Mouse (Mus musculus) T-helper 1 cell (primary cell): ENCODE data around the gene C2cd3.

ENCODE experiments used
- in situ Hi-C: fragments of 300-600 bp; cut with MboI, MseI; formaldehyde crosslinking; loops from one replicate; pipeline ENCODE4 v1.15.1; 2025; ENCODE audit warnings: high pct_unique_total_duplicates

C2cd3 gene

DNA sequence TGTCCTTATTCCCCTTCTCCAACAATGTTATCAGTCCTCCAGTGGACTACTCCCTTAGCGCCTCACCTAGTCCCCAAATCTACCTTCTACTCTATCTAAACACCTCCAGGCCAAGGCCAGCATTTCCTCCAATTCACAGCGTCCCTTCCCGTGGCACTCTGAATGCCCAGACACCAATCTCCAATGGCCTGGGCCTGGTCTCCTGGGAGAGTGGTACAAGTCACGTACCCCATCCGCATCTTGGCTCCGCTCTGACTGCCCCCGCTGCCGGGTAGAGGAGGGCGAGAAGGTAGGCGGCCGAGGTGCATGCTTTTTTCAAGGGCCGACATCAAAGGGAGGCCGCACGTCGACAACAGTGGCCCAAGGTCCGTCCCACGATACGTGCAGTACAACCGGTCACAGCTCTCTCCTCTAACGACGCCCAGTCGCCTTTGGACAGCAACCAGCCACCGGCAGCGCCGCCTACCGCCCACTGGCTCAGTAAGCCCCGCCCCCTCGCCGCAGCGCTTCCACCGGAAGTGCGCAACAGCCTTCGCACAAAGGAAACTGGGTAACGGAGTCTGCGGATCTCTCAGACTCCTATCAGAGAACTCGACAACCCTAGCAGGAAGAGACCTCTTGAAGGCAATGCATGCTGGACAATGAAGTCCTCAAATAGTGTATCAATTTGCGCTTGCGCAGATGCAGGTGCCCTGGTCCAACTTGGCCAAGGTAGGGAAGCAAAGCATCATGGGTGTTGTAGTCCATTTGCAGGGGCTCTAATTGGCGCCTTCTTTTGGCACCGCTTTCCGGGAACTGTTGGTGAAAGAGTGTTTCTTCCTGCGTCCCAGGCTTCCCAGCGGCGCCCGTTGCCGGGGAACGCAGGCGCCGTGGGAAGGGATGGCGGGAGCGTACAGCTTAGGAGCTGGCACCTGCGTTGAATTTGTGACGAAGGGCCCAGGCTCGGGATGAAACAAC lies at the start of gene C2cd3, which contains the start of gene Ppme1:
Gene C2cd3, plus strand, starts transcription at position 739 of the 957 bp plus-strand sequence.
Gene Ppme1, minus strand, starts transcription at position 813 of the 957 bp plus-strand sequence.
- in situ Hi-C loops: loop anchor here (10.0 kb wide), 1 partner anchor 1227 kb away; the partner anchor contains the start of gene Uvrag

DNA sequence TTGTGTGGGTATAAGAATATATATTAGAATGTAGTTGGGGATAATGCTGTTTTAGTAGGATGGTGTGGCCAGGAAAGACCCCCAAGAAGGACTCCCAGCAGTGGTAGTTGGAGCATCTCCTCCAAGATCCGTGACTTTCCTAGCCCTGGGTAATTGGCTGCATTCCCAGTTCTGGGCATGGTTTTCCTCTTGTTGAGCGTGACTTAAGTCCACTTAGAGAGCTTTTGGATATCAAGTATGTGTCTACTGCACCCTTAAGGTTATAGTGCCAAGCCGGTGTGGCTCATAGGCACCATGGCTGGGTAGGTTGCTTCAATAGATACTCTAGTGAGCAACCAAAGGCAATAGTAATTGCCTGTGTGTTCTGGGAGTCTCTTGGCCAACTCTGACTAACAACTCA lies 48.3 kb upstream of the C2cd3 start:
- in situ Hi-C loops: no loop called here

DNA sequence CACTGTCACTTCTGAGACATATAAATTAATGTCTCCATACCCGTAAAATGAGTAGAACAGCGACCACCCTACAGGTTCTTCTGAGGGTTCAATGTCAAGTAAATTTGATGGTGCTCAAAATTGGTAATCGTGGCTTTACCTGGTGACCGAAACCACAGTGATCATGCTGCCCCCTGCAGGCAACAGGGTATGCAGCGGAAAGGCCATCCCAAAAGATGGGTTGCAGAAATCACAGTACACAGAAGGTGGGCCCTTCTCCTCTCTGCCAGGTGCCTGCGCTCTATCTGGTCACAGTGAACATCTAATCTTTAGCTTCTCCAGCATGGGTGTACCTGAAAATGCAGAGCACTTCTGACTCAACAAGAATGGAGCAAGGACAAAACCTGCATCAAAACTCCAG lies 46.6 kb upstream of the C2cd3 start:
- in situ Hi-C loops: no loop called here

DNA sequence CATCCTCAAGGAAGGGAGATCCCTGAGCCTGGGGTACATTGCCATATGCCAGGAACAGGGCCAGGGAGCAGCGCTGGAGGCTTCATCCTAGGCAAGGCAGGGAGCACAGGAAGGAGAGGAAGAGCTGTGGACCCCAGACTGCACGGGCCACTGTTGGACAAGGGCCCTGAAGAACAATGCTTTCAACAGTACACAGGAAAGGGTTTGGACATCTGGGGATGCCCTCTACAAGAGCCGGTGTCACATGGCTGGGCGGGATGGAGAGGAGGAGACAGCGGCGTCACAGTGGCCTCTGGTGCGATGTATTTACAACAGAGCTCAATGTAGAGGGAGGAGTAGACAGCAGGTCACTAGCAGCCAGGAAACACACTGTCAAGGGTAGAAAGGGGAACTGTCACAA lies 44.5 kb upstream of the C2cd3 start:
- in situ Hi-C loops: no loop called here

DNA sequence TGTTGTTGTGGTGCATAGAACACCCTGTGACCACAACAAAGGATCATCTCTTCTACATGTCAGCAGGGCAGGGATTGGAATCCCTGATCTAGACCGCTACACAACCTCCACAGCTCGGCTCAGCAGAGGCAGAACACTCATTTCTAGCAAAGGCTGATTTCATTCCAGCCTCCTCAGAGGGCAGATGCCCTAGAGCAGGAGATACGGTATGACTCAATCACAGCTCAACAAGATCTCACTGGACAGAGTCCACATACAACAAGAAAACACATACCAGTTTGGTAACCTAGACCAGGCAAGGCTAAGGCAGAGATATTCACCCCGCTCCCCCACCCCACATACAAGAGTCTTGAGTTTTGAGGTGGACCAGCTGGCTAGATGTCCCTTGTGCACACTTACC lies 43.4 kb upstream of the C2cd3 start:
- in situ Hi-C loops: no loop called here

DNA sequence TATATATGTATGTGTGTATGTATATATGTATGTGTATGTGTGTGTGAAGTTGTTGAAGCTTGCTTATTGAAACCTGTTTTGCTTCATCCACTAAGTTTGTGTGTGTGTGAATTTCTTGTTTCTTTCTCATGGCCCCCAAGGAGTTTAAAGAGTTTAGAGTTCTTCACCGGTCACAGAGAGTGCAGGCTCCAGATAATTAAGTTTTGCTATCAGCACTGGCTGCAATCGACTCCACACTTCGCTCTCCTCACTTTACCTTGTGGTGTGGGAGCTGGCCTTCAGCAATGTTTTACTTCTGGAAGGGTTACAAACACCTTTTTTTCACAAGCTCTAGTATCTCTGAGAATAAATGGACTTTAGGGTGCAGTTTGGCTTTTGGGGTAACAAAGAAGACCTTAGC lies 40.8 kb upstream of the C2cd3 start:
- in situ Hi-C loops: no loop called here

DNA sequence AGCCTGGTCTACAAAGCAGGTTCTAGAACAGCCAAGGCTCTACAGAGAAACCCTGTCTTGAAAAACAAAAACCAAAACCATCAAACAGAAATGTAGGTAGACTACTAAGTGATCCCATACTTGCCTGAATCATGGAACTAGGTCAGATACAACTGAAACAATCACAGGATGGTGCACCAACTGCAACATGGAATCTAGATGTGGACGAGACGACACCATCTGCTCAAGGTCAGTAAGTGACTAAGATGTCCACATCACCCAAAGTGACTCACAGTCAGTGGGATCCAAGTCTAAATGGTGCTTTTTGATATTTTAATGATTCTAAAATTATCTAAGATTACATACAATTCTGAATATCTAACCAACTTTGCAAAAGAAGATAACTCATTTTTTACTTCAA lies 36.1 kb upstream of the C2cd3 start:
- in situ Hi-C loops: no loop called here

DNA sequence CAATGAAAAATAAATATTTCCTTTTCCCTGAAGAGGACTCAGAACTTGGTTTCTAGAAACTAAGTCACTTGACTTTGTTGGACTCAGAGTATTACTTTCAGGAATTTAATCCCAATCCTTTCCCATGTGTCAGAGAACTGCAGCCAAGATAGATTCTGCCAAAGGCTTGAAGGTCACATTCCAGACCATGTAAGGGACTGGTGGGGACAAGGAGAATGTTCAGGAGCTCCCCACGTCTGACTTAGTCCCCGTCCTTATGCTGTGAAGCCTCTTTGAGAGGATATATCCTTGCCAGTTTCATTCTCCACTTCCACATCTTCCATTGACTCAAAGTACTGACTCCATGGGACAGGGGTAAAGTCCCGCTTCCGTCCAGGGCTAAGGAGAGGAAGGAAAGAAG lies 17.0 kb upstream of the C2cd3 start:
- in situ Hi-C loops: no loop called here

DNA sequence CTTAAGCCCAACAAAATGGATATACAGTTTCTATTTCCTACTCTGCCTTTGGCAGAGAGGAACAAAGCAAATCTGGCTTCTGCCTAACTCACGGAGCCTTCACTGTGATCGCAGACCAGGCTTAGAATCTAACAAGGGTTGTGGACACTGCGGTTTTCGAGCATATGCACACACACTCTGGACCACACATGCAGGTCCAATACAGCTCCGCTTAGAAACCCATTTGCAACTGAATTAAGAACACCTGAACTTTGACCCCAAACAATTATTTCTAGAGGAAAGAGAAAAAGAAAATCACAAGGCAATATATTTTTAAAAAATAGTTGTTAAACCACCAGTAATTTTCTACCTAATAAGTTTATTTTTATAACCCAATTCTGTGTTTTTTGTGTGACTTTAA lies 15.7 kb upstream of the C2cd3 start:
- in situ Hi-C loops: no loop called here

DNA sequence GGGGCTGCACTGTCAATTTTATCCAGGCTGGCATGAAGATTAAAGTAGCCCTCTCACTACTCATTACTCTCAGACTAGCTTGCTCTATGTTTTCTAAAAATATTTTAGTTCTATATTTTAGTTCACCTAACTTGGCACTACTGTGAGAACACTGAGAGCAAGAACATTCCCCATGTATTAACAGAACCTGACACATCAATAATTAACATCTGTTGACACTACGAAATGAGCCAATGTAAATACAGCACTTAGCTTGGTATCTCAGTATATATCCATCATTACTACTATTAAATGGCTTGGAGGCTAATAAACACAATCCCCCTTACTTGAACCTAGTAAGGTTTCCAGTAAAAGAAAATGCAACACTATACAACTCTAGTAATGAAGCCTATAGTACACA lies 15.3 kb upstream of the C2cd3 start:
- in situ Hi-C loops: no loop called here

DNA sequence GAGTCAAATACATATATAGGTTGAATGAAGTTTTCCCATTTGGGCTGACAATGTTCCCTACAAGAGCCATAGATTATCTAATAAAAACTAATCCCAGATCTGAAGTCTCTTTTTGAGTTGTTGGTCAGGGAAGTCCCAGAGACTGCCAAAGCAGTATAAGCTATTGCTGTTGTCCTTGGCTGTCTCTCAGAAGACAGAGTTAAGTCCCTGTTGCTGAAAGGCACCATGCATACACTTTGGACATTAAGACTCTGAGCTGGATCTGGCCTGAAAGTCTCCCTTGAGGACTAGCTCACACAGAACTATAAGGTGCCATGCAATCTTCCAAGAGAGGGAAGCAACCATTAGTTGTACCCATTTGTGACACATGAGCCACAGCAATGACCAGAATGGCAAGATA lies 14.2 kb upstream of the C2cd3 start:
- in situ Hi-C loops: no loop called here

DNA sequence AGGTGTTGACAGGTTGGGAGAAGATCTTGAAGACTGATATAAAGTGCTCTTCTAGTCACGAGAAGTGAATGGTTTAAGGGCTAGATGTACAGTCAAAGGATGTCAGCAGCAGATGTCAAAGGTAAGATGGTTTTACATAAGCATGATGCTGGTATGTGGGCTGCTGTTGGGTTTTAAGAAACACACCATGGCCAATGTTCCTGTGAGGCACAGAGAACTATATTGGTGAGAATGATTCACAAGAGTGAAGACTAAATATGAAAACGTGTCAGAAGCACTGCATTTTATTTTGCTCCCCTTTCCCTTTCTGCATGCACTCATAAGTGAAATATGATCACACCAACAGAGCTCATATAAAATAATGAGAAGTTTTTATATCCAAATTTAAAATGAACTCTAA lies 8.9 kb upstream of the C2cd3 start:
- in situ Hi-C loops: no loop called here

DNA sequence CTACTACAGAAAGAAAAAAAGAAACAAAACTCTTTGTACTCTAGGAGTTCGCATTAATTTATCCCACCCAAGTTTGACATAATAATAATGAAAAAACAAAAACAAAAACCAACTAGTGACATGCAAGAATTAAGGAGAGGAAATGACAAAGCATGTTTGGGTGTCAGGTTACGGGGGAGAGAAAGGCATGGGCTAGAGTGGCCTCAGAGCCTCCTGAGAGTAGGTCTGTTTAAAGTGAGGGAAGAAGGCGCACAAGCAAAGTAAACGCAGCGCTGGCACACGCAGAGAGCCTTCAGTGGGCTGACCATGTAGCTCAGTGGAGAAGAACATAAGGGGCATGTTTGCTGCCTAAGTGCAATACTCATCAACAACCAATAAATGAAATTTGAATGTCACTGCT lies 7.1 kb upstream of the C2cd3 start:
- in situ Hi-C loops: no loop called here

DNA sequence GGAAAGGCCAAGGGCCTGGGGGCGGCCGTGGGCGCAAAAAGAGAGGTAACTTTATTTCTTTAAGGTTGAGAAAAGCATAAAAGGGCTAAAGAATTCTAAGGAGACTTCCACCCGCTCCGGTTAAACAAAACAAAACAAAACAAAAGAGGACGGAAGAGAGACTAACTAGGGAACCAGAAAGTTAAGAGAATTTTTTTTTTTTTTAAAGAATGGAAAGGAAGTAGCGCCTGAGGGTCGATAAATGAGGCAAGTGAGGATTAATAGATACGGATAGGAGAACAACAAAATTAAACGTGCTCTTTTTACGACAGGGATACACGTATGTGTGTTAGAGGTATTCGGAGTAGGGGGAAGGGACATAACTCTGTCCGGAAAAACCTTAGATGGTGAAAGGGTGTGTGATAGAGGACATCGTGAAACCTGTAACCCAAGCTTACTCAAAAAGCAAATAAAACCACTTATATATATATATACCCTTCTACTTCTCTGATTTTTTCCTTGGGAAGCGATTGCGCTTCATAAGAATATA lies 483 bp downstream of the C2cd3 start:
- in situ Hi-C loops: loop anchor here (10.0 kb wide), 1 partner anchor 1228 kb away; the partner anchor contains the start of gene Uvrag

DNA sequence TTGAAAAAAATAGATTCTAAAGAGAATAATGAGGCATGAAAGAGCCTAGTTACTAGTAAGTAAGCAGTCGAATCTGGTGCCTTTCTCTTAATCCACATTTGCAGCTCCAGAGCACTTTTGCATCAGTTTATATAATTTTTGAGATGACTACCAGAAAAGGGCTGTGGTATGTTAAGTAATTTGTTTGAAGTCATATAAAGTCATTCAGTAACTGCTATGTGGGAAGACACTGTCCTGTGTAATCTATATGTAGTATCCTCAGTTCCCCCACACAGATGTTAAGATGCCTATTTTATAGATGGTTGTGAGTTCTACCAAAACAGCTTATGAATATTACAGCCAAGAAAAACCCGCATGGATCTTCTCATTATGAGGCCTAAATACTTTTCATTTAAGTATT lies 6.2 kb downstream of the C2cd3 start:
- in situ Hi-C loops: loop anchor here (10.0 kb wide), 1 partner anchor 1233 kb away; the partner anchor contains the start of gene Uvrag

DNA sequence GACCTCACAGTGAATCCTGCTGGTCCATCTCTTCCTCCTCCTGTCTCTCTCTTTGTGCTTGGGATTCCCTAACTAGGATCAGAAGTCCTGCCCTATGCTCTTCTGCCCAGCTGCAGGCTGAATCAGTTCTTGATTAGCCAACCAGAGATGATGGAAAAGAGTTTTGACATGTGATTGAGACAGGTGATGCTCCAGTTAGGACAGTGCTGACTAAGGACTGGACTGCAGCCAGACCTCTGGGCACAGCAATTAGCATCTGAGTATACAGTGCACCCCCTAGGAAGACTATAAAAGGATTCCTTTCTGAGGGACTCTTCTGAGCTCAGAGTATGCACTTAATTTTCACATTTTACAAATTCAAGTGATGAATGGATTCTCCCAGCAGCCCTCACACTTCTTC lies 9.1 kb downstream of the C2cd3 start:
- in situ Hi-C loops: no loop called here

DNA sequence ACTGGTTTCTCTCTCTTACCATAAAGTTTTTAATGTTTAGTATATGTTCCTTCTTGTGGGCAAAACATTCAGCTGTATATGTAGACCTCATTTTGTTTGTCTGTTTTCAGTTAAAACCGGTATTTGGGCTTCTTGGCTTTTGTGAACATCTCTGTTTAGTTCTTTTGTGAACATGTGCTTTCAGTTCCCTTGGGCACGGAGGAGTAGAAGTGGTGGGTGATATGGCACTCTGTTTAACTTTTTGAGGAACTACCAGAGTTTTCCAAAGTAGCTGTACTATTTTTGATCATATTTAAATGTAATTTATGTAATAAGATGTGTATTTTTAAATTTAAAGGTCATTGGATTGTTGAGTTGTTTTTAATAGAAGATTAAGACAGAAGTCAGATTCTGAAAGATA lies 11.2 kb downstream of the C2cd3 start:
- in situ Hi-C loops: no loop called here

DNA sequence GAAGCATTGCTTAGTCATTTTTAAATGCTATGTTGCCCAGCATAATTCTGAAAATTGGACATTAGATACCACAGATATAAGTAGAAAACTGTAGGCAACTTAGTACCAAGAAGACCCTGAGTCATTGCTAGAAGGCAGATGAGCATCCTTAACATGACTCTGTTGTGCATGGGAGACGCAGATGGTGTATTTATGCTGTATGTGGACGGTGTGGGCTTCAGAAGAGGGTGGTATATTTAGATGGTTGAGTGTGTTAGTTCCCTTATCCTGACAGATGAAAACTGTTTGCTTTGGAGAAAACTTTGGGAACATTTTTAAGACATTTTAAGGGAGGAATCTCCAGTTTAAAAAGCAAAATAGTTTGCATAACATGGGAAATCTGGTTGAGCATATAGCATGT lies 16.1 kb downstream of the C2cd3 start:
- in situ Hi-C loops: no loop called here

DNA sequence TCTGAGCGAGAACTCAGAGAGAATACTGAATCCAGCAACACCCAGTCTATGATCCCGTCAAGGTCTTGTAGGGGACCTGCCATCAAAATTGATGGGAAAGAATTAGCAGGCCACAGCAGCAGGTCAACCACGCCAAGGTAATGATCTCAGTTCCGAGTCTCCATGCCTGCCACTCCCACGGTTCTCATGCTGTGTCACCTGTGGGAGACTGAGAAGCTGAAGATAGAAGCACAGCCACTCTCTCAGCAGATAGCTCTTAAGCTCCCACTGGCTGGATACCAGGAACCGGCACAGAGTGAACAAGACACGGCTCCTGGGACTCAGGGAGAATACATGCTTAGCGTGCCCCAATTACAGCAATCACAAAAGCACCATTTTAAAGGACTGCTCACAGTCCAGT lies 18.1 kb downstream of the C2cd3 start:
- in situ Hi-C loops: no loop called here

DNA sequence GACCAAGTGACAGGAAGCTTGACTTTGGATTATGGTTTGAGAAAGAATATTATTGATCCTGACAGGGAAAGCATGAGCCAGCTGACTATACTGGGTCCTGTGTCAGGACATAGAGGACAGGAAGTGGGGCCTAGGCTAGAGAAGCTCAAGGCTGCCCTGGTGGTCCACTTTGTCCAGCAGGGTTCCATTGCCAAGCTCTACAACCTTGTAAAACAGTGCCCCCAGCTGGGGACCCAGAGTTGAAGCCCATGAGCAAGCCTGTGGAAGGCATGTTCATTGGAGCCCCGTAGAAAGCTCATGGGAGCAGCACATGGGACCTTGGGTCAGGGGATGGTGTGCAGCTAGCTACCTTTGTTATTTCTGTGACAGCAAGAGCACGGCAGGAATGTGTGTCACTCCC lies 20.2 kb downstream of the C2cd3 start:
- in situ Hi-C loops: no loop called here

DNA sequence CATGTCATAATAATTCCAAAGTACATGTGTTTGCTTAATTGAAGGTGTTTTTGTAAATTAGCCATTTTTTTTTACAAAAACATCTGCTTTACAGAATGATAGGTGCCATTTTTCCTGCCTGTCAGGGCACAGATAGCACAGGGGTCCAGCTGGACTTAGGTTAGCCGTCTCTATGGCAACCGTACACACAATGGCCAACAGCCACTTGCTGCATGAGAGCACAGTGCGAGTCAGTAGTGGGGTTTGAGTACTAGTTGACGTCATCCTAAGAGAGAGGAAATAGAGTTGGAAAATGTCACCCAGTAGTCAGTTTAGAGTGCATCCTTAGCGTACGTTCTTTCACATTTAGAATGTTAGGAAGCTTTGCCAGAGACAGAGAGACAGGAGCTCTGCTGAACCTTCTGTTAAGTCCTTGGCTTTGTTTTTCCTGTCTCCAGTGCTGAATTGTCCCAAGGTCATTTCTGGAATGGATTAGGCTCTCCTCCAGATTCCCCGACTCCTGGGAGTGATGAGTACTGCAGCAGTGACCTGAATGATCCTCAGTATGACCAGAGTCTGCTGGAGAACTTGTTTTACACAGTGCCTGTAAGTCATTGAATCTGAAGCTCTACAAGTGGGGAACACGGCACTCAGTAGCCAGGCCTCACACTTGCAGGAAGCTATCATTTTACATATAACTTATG lies 27.3 kb downstream of the C2cd3 start:
- in situ Hi-C loops: no loop called here

DNA sequence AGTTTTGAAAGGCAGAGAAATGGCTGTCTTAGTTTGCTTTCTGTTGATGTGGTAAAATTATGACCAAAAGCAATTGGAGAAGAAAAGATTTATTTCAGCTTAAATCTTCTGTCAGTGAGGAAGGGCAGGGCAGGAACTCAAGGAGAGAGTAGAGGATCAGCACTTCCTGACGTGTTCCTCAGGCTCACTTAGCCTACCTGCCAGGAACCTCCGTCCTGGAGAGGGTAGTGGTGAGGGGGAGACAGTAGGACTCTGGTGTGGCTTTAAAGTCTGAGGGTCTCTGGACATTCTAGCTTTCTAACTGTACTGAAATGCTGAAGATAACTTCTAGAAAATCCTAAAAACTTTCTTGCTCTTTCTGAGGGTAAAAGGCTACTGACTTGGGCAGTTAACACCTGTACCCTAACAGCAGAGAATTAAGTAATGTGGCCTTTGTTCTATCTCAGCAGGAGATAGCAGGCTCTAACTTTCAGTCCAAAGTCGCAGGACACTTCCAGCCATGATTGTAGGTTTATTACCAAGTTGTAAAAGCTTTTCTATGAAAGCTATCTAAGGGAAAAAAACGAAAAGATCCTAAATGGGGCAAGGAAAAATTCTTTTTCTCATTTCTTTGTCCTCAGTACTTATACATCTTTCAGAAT lies 29.0 kb downstream of the C2cd3 start:
- in situ Hi-C loops: no loop called here
